Mouse (Mus musculus): ENCODE results near the gene Trappc6a.

DNA sequence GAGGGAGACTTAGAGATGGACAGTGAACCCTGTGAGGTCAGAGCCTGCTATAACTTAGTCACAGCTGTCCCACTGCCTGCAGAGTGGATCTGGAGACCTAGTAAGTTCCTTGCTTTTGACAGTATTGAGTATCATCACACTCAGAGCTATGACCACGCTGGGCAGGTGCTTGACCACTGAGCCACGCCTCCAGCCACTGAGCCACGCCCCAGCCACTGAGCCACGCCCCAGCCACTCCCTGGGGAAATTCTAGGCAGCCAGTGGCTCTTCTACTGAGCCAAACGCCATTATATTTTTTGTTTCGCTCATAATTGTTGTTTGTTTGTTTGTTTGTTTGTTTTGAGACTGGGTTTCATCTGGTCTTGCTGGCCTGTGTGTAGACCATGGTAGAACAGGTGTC, 40.6 kb upstream of the Trappc6a start:
- TF ChIP-seq CTCF (IDR thresholded peaks at IDR 0.05; ENCODE audit: low read depth) (no peak), EP300 (IDR thresholded peaks at IDR 0.05; ENCODE audit: low read depth) (no peak)
